Mouse (Mus musculus): Measurements from ENCODE around the gene C1qtnf3. TPM values are rescaled to one million over a fixed set of nuclear protein-coding genes. Genes with fewer than 3 reads are reported as not detected.

The C1qtnf3 gene
- total and polyA plus RNA-seq, 3 experiments: not detected

- no peak for DNase-seq (ENCODE audit: low spot score)
- H3K4me1 ChIP-seq (ENCODE audit: insufficient read depth, low read depth, low read length): no peaks in the 10 kb centered on the region
- no peak for ATAC-seq (ENCODE audit: extremely low read depth, insufficient number of reproducible peaks, low FRiP score, poor library complexity, severe bottlenecking)
- no peaks in the 10 kb centered on the region for H3K9me3 ChIP-seq (replicated peaks)
- 0 out of 2 replicates have a peak, but pooled peaks cover 3% of the 10 kb centered on the region for H3K27me3 ChIP-seq (ENCODE audit: insufficient read depth, low read length)
- no peak overlapping the region for H3K4me3 ChIP-seq (ENCODE audit: low read depth, low read length)
- no peaks in the 10 kb centered on the region for H3K36me3 ChIP-seq (replicated peaks)
- TF ChIP-seq CTCF (IDR thresholded peaks at IDR 0.05; ENCODE audit: low read depth, low read length) (no peak), POLR2AphosphoS5 (IDR thresholded peaks at IDR 0.05; ENCODE audit: insufficient replicate concordance, low read depth, low read length) (no peak), GATA2 (IDR thresholded peaks at IDR 0.05; ENCODE audit: borderline replicate concordance, low read depth, low read length) (no peak), GATA1 (IDR thresholded peaks at IDR 0.05; ENCODE audit: borderline replicate concordance, low read length) (no peak), TAL1 (conservative IDR thresholded peaks at IDR 0.05; ENCODE audit: low read depth, low read length) (no peak)
These were observed 17.3 kb downstream of the C1qtnf3 start for GRCm38 (mm10) chr15:10969439-10969838.

GRCm38 (mm10) chr15:10970777-10971176 is 18.6 kb downstream of the C1qtnf3 start:
- TF ChIP-seq TAL1 (conservative IDR thresholded peaks at IDR 0.05; ENCODE audit: low read depth, low read length) (no peak), CTCF (IDR thresholded peaks at IDR 0.05; ENCODE audit: low read depth, low read length) (no peak), GATA1 (IDR thresholded peaks at IDR 0.05; ENCODE audit: borderline replicate concordance, low read length) (no peak), GATA2 (IDR thresholded peaks at IDR 0.05; ENCODE audit: borderline replicate concordance, low read depth, low read length) (no peak), POLR2AphosphoS5 (IDR thresholded peaks at IDR 0.05; ENCODE audit: insufficient replicate concordance, low read depth, low read length) (no peak)
- H3K27me3 ChIP-seq (ENCODE audit: insufficient read depth, low read length): peaks cover 5% of the 10 kb centered on the region; the same call in 1 of the 2 replicates
- H3K4me3 ChIP-seq (ENCODE audit: low read depth, low read length): no peak overlapping the region
- ATAC-seq (ENCODE audit: extremely low read depth, insufficient number of reproducible peaks, low FRiP score, poor library complexity, severe bottlenecking) (no peak), DNase-seq (ENCODE audit: low spot score) (no peak)
- no peaks in the 10 kb centered on the region for H3K9me3 ChIP-seq (replicated peaks)
- H3K36me3 ChIP-seq (replicated peaks): no peaks in the 10 kb centered on the region
- H3K4me1 ChIP-seq (ENCODE audit: insufficient read depth, low read depth, low read length): no peaks in the 10 kb centered on the region

GRCm38 (mm10) chr15:10977151-10977550 is 25.0 kb downstream of the C1qtnf3 start:
- no peak for ATAC-seq (ENCODE audit: extremely low read depth, insufficient number of reproducible peaks, low FRiP score, poor library complexity, severe bottlenecking)
- no peak for DNase-seq (ENCODE audit: low spot score)

GRCm38 (mm10) chr15:10980712-10981111 is 28.6 kb downstream of the C1qtnf3 start:
- Histone ChIP-seq H3K4me3 (ENCODE audit: low read depth, low read length) (peak overlapping the region; percentile 79; the same call in 1 of the 2 replicates), H3K36me3 (replicated peaks) (peaks cover 7% of the 10 kb centered on the region), H3K9me3 (replicated peaks) (no peaks in the 10 kb centered on the region), H3K27me3 (ENCODE audit: insufficient read depth, low read length) (no peaks in the 10 kb centered on the region), H3K4me1 (ENCODE audit: insufficient read depth, low read depth, low read length) (peaks cover 12% of the 10 kb centered on the region)
- DNase-seq (ENCODE audit: low spot score): no peak
- no peak for ATAC-seq (ENCODE audit: extremely low read depth, insufficient number of reproducible peaks, low FRiP score, poor library complexity, severe bottlenecking)
- no peak for TF ChIP-seq TAL1 (conservative IDR thresholded peaks at IDR 0.05; ENCODE audit: low read depth, low read length)
- TF ChIP-seq POLR2AphosphoS5 (IDR thresholded peaks at IDR 0.05; ENCODE audit: insufficient replicate concordance, low read depth, low read length): no peak
- TF ChIP-seq GATA2 (IDR thresholded peaks at IDR 0.05; ENCODE audit: borderline replicate concordance, low read depth, low read length): no peak
- no peak for TF ChIP-seq CTCF (IDR thresholded peaks at IDR 0.05; ENCODE audit: low read depth, low read length)
- no peak for TF ChIP-seq GATA1 (IDR thresholded peaks at IDR 0.05; ENCODE audit: borderline replicate concordance, low read length)

More at GRCm38 (mm10) chr15:10977151-10977550, 25.0 kb downstream of the C1qtnf3 start:
- TF ChIP-seq TAL1 (conservative IDR thresholded peaks at IDR 0.05; ENCODE audit: low read depth, low read length) (no peak), CTCF (IDR thresholded peaks at IDR 0.05; ENCODE audit: low read depth, low read length) (no peak), POLR2AphosphoS5 (IDR thresholded peaks at IDR 0.05; ENCODE audit: insufficient replicate concordance, low read depth, low read length) (no peak)
- Histone ChIP-seq H3K4me1 (ENCODE audit: insufficient read depth, low read depth, low read length) (peaks cover 6% of the 10 kb centered on the region), H3K4me3 (ENCODE audit: low read depth, low read length) (no peak overlapping the region), H3K36me3 (replicated peaks) (no peaks in the 10 kb centered on the region), H3K27me3 (ENCODE audit: insufficient read depth, low read length) (peaks cover 3% of the 10 kb centered on the region; the same call in 1 of the 2 replicates), H3K9me3 (replicated peaks) (no peaks in the 10 kb centered on the region)

DNA sequence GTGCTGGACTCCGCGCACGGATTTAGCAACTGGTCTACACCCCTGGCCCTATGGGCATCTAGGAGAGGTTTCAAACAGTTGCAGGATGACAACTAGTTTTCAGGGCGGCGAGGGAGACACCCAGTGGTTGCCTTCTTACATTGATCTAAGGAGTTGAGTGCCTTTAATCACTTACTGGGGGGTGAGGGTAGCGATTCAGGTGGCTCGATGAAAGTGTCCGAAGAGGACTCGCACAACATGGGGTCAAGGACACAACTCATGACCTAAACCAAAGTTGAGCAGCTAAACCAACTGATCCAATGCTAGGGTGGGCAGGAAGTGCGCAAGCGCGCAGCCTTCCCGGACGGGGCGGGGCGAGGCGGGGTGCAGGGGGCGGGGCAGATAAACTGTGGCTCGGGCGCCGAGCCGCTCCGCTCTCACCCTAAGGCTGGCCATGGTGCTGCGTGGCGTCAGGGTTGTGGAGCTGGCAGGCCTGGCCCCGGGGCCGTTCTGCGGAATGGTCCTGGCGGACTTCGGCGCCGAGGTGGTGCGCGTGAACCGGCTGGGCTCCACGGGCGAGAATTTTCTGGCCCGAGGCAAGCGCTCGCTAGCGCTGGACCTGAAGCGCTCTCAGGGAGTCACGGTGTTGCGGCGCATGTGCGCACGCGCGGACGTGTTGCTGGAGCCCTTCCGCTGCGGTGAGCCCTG is 29.4 kb downstream of the C1qtnf3 start, which contains the start of gene Amacr:
Amacr (plus strand) TSS at position 380 of the 687 bp plus-strand sequence.
- Histone ChIP-seq H3K9me3 (replicated peaks) (no peaks in the 10 kb centered on the region), H3K27me3 (ENCODE audit: insufficient read depth, low read length) (no peaks in the 10 kb centered on the region), H3K36me3 (replicated peaks) (peaks cover 15% of the 10 kb centered on the region), H3K4me1 (ENCODE audit: insufficient read depth, low read depth, low read length) (peaks cover 12% of the 10 kb centered on the region), H3K4me3 (ENCODE audit: low read depth, low read length) (peak within 1 kb of the TSS; percentile 79)
- DNase-seq (ENCODE audit: low spot score) (peak; percentile 95), ATAC-seq (ENCODE audit: extremely low read depth, insufficient number of reproducible peaks, low FRiP score, poor library complexity, severe bottlenecking) (peak; percentile 83)
- no peak for TF ChIP-seq TAL1 (conservative IDR thresholded peaks at IDR 0.05; ENCODE audit: low read depth, low read length)
- no peak for TF ChIP-seq CTCF (IDR thresholded peaks at IDR 0.05; ENCODE audit: low read depth, low read length)
- no peak for TF ChIP-seq GATA1 (IDR thresholded peaks at IDR 0.05; ENCODE audit: borderline replicate concordance, low read length)
- TF ChIP-seq GATA2 (IDR thresholded peaks at IDR 0.05; ENCODE audit: borderline replicate concordance, low read depth, low read length): no peak
- no peak for TF ChIP-seq POLR2AphosphoS5 (IDR thresholded peaks at IDR 0.05; ENCODE audit: insufficient replicate concordance, low read depth, low read length)

DNA sequence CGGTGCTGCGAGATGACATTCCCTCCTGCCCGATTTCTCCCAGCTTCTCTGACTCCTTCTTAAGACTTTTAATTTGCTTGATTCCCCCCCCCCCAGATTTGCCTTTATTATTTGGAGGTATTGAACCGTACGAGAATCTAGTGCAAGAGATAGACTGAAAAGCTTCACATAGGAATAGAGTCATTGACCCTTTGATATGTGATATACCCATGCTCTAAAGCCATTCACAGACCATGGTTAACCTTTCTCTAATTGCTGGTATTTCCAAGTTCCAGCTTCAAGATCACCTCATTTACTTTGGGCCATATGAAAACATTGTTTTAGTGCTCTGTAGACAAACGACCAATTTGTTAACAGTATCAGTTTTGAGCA is 29.9 kb downstream of the C1qtnf3 start:
- Histone ChIP-seq H3K9me3 (replicated peaks) (no peaks in the 10 kb centered on the region), H3K4me1 (ENCODE audit: insufficient read depth, low read depth, low read length) (peaks cover 12% of the 10 kb centered on the region), H3K4me3 (ENCODE audit: low read depth, low read length) (peak overlapping the region; percentile 79), H3K36me3 (replicated peaks) (peaks cover 20% of the 10 kb centered on the region), H3K27me3 (ENCODE audit: insufficient read depth, low read length) (no peaks in the 10 kb centered on the region)
- TF ChIP-seq POLR2AphosphoS5 (IDR thresholded peaks at IDR 0.05; ENCODE audit: insufficient replicate concordance, low read depth, low read length): no peak
- TF ChIP-seq TAL1 (conservative IDR thresholded peaks at IDR 0.05; ENCODE audit: low read depth, low read length): no peak
- no peak for TF ChIP-seq GATA1 (IDR thresholded peaks at IDR 0.05; ENCODE audit: borderline replicate concordance, low read length)
- no peak for TF ChIP-seq CTCF (IDR thresholded peaks at IDR 0.05; ENCODE audit: low read depth, low read length)
- no peak for TF ChIP-seq GATA2 (IDR thresholded peaks at IDR 0.05; ENCODE audit: borderline replicate concordance, low read depth, low read length)
- ATAC-seq (ENCODE audit: extremely low read depth, insufficient number of reproducible peaks, low FRiP score, poor library complexity, severe bottlenecking) (no peak), DNase-seq (ENCODE audit: low spot score) (no peak)
